Mouse (Mus musculus) thymus, postnatal 10 days (tissue): ENCODE measurements around the gene Vmo1.

Source experiments
- DNase-seq, 2 experiments: peaks; one replicate each; pipeline ENCODE4 v3.0.0; 2021; ENCODE audit warnings: low spot score in 2 of 2

Vmo1 gene

GRCm38 (mm10) chr11:70472716-70473115 is 41.7 kb downstream of the Vmo1 start:
- DNase-seq = no peak

- DNase-seq = no peak
Observed at GRCm38 (mm10) chr11:70469764-70470163, 44.7 kb downstream of the Vmo1 start.

- DNase-seq = no peak
Observed at GRCm38 (mm10) chr11:70467902-70468619, 46.4 kb downstream of the Vmo1 start.

- no peak for DNase-seq
Observed at GRCm38 (mm10) chr11:70465824-70466223, 48.6 kb downstream of the Vmo1 start.

- DNase-seq = no peak
Observed at GRCm38 (mm10) chr11:70465211-70465610, 49.2 kb downstream of the Vmo1 start.

GRCm38 (mm10) chr11:70463970-70464369 is 50.4 kb downstream of the Vmo1 start:
- DNase-seq = no peak
